Mouse (Mus musculus) stomach, postnatal 0 days (tissue): ENCODE measurements around the gene Olfr1512. TPM values are rescaled to one million over a fixed set of nuclear protein-coding genes. Genes with fewer than 3 reads are reported as not detected.
"Not testable (repeated sequence)": the region's sequence is repeated elsewhere in the genome, so short reads cannot be mapped to it uniquely, and the experiment has no call there.

Experiments
- ATAC-seq: fragments of 200-750 bp; cut with Nextera tagmentation; 2 replicates; pipeline ENCODE4 v1.8.0; 2017; ENCODE audit not compliant: low FRiP score, low TSS enrichment
- DNase-seq: peaks from one replicate; pipeline ENCODE4 v3.0.0-alpha.2; 2016; ENCODE audit warnings: low spot score
- H3K27ac ChIP-seq: fragments of 300-500 bp; sonication (generic); replicated peaks from 2 replicates; pipeline ENCODE4 v1.5.1; 2014; ENCODE audit warnings: mild to moderate bottlenecking, control low read depth
- H3K27me3 ChIP-seq: fragments of 300-500 bp; sonication (generic); 2 replicates; pipeline ENCODE4 v1.6.1; 2014; ENCODE audit warnings: low read length; ENCODE audit not compliant: control insufficient read depth, insufficient read depth
- H3K36me3 ChIP-seq: fragments of 300-500 bp; sonication (generic); 2 replicates; pipeline ENCODE4 v1.6.1; 2014; ENCODE audit warnings: low read length, mixed read lengths; ENCODE audit not compliant: control insufficient read depth, insufficient read depth
- H3K4me1 ChIP-seq: fragments of 300-500 bp; sonication (generic); replicated peaks from 2 replicates; pipeline ENCODE4 v1.6.1; 2014; ENCODE audit warnings: antibody characterized with exemption; ENCODE audit not compliant: control insufficient read depth, insufficient read depth
- H3K4me2 ChIP-seq: fragments of 300-500 bp; sonication (generic); replicated peaks from 2 replicates; pipeline ENCODE4 v1.6.1; 2014; ENCODE audit warnings: low read depth, mild to moderate bottlenecking, control low read depth, moderate library complexity
- H3K4me3 ChIP-seq: fragments of 300-500 bp; sonication (generic); 2 replicates; pipeline ENCODE4 v1.5.1; 2014; ENCODE audit warnings: low read depth, low read length, control low read depth
- H3K9ac ChIP-seq: fragments of 300-500 bp; sonication (generic); 2 replicates; pipeline ENCODE4 v1.6.1; 2014; ENCODE audit warnings: mild to moderate bottlenecking, low read length, control low read depth, mixed read lengths
- H3K9me3 ChIP-seq: fragments of 300-500 bp; sonication (generic); 2 replicates; pipeline ENCODE4 v1.6.1; 2016; ENCODE audit warnings: low read length; ENCODE audit not compliant: control insufficient read depth
- CTCF ChIP-seq: IDR thresholded peaks from 2 replicates; pipeline ENCODE4 v1.5.1; 2016; ENCODE audit warnings: antibody characterized with exemption, low read depth, mild to moderate bottlenecking, moderate library complexity
- EP300 ChIP-seq: optimal IDR thresholded peaks from 2 replicates; pipeline ENCODE3; 2016; ENCODE audit warnings: antibody characterized with exemption
- WGBS: fragments of 180-500 bp; shearing (Covaris S2); extraction: QIAGEN DNeasy Blood & Tissue Kit; methylation state at CpG from one replicate; pipeline ENCODE4 v1.1.7; 2014; 5-methylcytosine and 5-hydroxymethylcytosine counted together
- polyA plus RNA-seq: library from polyadenylated mRNA; unstranded; fragments of >200 nt; fragmentation: Nextera tagmentation; extraction: Ambion mirVana; gene quantifications from 2 replicates; pipeline ENCODE4 v1.2.1, GENCODE M21; 2015

The Olfr1512 gene
- polyA plus RNA-seq = not detected in 2 replicates

DNA sequence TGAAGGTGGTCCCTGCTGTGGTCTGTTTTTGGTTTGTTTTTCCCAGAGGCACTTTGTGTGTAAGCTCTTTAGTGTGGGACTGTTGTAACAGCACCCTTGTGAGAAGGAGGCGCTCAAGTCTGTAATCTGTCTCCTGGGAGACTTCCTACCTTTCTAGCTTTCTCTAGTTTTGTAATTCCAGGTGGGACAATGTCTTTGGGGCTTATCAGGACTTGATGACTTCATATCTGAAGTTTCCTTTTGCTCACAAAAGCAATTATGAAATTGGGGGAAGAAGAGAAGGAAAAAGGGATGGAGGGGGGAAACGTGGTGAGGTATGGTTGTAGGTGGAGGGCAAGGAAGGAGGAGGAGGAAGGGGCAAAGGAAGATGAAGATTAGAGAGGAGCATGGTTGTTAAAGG lies at the start of gene Olfr1512:
TSS of gene Olfr1512 (minus strand) at position 101 of the 400 bp plus-strand sequence.
- no peak for TF ChIP-seq CTCF
- no peak for TF ChIP-seq EP300

DNA sequence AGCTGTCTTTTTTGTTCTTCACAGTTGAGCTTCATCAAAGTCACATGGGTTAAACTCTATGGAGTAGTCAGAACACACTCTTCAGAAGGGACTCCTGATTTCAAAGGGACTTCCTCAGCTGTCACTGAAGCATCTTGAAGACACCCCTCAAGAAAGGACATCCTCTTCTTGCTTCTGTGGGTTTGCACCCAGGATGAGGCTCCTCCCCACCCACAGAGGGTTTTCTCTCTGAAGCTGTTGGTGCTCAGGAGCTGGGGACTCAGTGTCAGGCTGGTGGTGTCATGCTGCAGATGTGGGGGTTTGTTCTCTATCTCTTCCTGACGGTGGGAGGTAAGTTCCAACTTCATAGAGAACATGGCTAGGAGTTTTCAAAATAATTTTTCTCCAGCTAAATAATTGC lies 48.7 kb upstream of the Olfr1512 start:
- 80% methylated on average over 1 of the region's 1 CpGs for WGBS
- no peak overlapping the region for H3K4me3 ChIP-seq
- no peaks in the 10 kb centered on the region for H3K4me1 ChIP-seq
- no peak overlapping the region for H3K27ac ChIP-seq
- TF ChIP-seq CTCF (no peak), EP300 (no peak)
- no peaks in the 10 kb centered on the region for H3K36me3 ChIP-seq
- no peak overlapping the region for H3K9ac ChIP-seq
- no peak overlapping the region for H3K4me2 ChIP-seq
- no peaks in the 10 kb centered on the region for H3K9me3 ChIP-seq
- ATAC-seq = no peak
- DNase-seq = no peak
- H3K27me3 ChIP-seq = no peaks in the 10 kb centered on the region

More for the DNA sequence above, at the start of gene Olfr1512:
- DNase-seq (no peak), ATAC-seq (no peak)
- no peak within 1 kb of the TSS for H3K27ac ChIP-seq
- H3K36me3 ChIP-seq = no peaks in the 10 kb centered on the region
- H3K9me3 ChIP-seq = no peaks in the 10 kb centered on the region
- no peak within 1 kb of the TSS for H3K4me2 ChIP-seq
- no peaks in the 10 kb centered on the region for H3K4me1 ChIP-seq
- no peak within 1 kb of the TSS for H3K9ac ChIP-seq
- H3K4me3 ChIP-seq = no peak within 1 kb of the TSS
- no peaks in the 10 kb centered on the region for H3K27me3 ChIP-seq
- WGBS = 77% methylated on average over 2 of the region's 2 CpGs

DNA sequence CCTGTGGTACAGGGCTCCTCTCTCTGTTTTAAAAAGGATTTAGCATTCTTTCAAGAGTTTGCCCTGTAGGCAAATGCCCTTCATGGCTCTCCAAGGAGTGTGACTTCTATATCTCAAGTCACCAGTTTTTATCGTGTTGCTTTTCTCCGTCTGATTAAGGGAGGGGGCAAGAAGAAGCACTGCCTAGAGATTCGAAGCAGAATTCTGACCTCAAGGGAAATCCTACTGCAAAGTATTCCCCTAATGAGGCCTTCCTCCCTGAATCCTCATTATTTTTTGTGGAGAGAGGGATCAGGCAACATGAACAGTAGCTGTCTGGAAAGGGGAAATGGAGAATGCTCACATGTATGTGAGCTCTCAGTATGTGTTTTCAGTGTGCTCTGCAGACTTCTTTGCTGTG lies 35.3 kb upstream of the Olfr1512 start, which contains the start of gene Olfr1510:
TSS of gene Olfr1510 (minus strand) at position 101 of the 400 bp plus-strand sequence.
- ATAC-seq (no peak), DNase-seq (no peak)
- H3K27me3 ChIP-seq = no peaks in the 10 kb centered on the region
- H3K4me1 ChIP-seq = no peaks in the 10 kb centered on the region
- WGBS = 84% methylated on average over 3 of the region's 3 CpGs
- H3K9me3 ChIP-seq = no peaks in the 10 kb centered on the region
- no peak within 1 kb of the TSS for H3K27ac ChIP-seq
- TF ChIP-seq EP300 (no peak), CTCF (no peak)
- H3K9ac ChIP-seq = no peak within 1 kb of the TSS
- H3K4me3 ChIP-seq = no peak within 1 kb of the TSS
- no peaks in the 10 kb centered on the region for H3K36me3 ChIP-seq
- H3K4me2 ChIP-seq = no peak within 1 kb of the TSS

DNA sequence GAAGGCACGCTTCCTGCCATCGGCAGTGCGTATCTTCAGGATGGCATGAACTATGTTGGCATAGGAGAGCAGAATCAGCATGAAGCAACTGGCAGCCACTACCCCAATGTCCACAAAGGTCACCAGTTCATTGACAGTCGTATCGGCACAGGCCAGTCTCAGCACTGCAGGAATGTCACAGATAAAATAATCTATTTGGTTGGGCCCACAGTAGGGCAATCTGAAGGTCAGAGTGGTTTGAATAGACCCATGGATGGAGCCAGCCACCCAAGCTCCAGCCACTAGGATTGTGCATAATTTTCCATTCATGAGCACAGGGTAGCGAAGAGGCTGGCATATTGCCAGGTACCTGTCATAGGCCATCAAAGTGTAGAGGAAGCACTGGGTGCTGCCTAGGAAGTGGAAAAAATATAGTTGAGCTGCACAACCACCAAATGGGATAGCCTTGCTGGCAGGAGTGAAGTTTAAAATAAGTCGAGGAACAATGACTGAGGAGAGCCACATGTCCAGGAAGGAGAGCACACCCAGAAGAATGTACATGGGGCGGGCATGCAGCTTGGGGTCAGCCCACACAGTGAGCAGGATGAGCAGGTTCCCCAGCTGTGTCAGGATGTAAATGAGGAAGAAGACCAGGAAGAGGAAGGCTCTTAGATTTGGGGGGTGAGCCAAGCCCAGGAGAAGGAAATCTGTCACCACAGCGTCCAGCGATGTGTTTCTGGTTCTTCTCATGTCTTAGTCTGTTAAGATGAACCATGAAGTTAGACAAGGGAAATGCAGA lies 31.4 kb upstream of the Olfr1512 start:
- not testable (repeated sequence) for H3K27ac ChIP-seq, H3K9ac ChIP-seq, DNase-seq, H3K4me2 ChIP-seq, H3K4me1 ChIP-seq, H3K9me3 ChIP-seq, H3K27me3 ChIP-seq, H3K4me3 ChIP-seq, H3K36me3 ChIP-seq
- WGBS = 69% methylated on average over 7 of the region's 10 CpGs
- peak; percentile 35; the same call in 1 of the 2 replicates for ATAC-seq

DNA sequence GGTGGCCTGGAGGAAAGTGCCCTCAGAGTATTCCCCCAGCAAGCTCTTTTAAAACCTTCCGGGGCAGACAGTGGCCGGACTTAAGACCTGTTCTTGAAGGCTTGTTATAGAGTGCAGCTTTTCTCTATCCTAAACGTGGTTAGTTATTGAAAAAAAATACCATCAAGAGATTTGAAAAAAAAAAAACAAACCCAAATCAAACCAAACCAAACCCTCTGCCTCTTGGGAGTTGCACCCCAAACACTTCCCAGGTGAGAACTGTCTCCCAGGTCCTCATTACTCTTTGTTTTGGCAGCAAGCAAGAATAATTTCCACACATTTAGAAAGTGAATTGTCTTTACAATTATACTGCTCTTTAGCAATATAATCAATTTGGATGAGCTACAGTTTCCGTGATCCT lies 18.3 kb upstream of the Olfr1512 start, which contains the start of gene Olfr1511:
TSS of gene Olfr1511 (minus strand) at position 101 of the 400 bp plus-strand sequence.
- H3K27ac ChIP-seq = no peak within 1 kb of the TSS
- H3K27me3 ChIP-seq = no peaks in the 10 kb centered on the region
- TF ChIP-seq CTCF = no peak
- no peak for TF ChIP-seq EP300
- ATAC-seq (no peak), DNase-seq (no peak)
- no peaks in the 10 kb centered on the region for H3K4me1 ChIP-seq
- H3K36me3 ChIP-seq = no peaks in the 10 kb centered on the region
- H3K4me2 ChIP-seq = no peak within 1 kb of the TSS
- 66% methylated on average over 4 of the region's 4 CpGs for WGBS
- no peaks in the 10 kb centered on the region for H3K9me3 ChIP-seq
- no peak within 1 kb of the TSS for H3K9ac ChIP-seq
- no peak within 1 kb of the TSS for H3K4me3 ChIP-seq

DNA sequence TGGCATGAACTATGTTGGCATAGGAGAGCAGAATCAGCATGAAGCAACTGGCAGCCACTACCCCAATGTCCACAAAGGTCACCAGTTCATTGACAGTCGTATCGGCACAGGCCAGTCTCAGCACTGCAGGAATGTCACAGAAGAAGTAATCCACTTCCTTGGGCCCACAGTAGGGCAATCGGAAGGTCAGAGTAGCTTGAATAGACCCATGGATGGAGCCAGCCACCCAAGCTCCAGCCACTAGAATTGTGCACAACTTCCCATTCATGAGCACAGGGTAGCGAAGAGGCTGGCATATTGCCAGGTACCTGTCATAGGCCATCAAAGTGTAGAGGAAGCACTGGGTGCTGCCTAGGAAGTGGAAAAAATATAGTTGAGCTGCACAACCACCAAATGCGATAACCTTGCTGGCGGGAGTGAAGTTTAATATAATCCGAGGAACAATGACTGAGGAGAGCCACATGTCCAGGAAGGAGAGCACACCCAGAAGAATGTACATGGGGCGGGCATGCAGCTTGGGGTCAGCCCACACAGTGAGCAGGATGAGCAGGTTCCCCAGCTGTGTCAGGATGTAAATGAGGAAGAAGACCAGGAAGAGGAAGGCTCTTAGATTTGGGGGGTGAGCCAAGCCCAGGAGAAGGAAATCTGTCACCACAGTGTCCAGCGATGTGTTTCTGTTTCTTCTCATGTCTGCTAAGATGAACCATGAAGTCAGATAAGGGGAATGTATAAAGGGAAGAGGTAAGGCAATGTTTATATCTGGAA lies 11.3 kb upstream of the Olfr1512 start:
- WGBS = 75% methylated on average over 9 of the region's 9 CpGs
- H3K4me1 ChIP-seq, H3K36me3 ChIP-seq, H3K4me3 ChIP-seq, DNase-seq, H3K27ac ChIP-seq, H3K9me3 ChIP-seq, H3K27me3 ChIP-seq, ATAC-seq, H3K4me2 ChIP-seq, H3K9ac ChIP-seq: not testable (repeated sequence)
